ENCODE assay signal across 20 mouse cellular contexts in the genomic region with DNA sequence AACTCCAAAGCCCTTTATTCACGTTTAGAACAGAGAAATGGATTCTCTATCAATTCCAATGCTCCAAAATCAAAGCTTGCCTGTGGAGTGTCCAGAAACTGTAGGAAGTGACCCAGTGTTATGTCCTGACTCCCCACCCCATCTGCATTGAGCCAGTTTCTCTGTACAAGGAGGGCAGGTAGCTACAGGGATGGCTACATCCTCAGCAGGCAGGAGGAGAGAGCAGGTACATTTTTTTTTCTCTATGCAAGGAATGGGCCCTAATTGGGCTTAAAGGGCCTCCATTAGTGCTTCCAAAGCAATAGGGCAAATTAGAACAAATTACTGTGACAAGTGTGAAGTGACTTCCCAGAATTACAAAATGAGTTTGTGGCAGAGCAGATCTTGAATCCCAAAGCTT. TPM values are rescaled to one million over a fixed set of nuclear protein-coding genes. Genes with fewer than 3 reads are reported as not detected.
DNase-seq lines count a peak whose midpoint lies in the region; ATAC-seq and TF ChIP-seq lines count a peak whose summit lies in the region.
"Had no signal": no experiment of that assay in that cellular context is flagged by ENCODE, and none has a peak within 500 bp of the region (broad histone marks: within the 10 kb centered on the region; RNA-seq: fewer than 3 reads in every experiment).

No protein-coding gene starts in this region.

- H3K4me2 ChIP-seq in hindbrain, embryonic 14.5 days (replicated peaks): no peak overlapping the region
- H3K4me2 ChIP-seq in hindbrain, embryonic 12.5 days (replicated peaks): no peak overlapping the region
- no peak overlapping the region for H3K4me2 ChIP-seq in neural tube, embryonic 12.5 days (replicated peaks)
- H3K4me2 ChIP-seq in hindbrain, postnatal 0 days (ENCODE audit: low read depth, low read length): no peak overlapping the region
- H3K4me2 ChIP-seq in neural tube, embryonic 15.5 days: no peak overlapping the region
- H3K4me2 ChIP-seq: heart, embryonic 15.5 days; limb, embryonic 12.5 days; liver, embryonic 11.5 days had no signal

- TF ChIP-seq CTCF in hindbrain, postnatal 0 days (IDR thresholded peaks at IDR 0.05; ENCODE audit: low read depth): no peak

- no peaks in the 10 kb centered on the region for H3K9me3 ChIP-seq in hindbrain, embryonic 14.5 days (ENCODE audit: control insufficient read depth, low read length)
- H3K9me3 ChIP-seq in hindbrain, embryonic 12.5 days (replicated peaks): no peaks in the 10 kb centered on the region
- no peaks in the 10 kb centered on the region for H3K9me3 ChIP-seq in neural tube, embryonic 12.5 days
- H3K9me3 ChIP-seq in hindbrain, postnatal 0 days (ENCODE audit: low read length): no peaks in the 10 kb centered on the region
- no peaks in the 10 kb centered on the region for H3K9me3 ChIP-seq in neural tube, embryonic 15.5 days (replicated peaks)
- H3K9me3 ChIP-seq: heart, embryonic 15.5 days; limb, embryonic 12.5 days had no signal

- ATAC-seq in hindbrain, embryonic 14.5 days (ENCODE audit: low FRiP score): no peak
- no peak for ATAC-seq in hindbrain, embryonic 12.5 days (ENCODE audit: low FRiP score)
- peak; percentile 56; the same call in 1 of the 2 replicates for ATAC-seq in neural tube, embryonic 12.5 days (ENCODE audit: low FRiP score, low read depth)
- peak; percentile 40; the same call in 1 of the 2 replicates for ATAC-seq in hindbrain, postnatal 0 days
- no peak for ATAC-seq in neural tube, embryonic 15.5 days (ENCODE audit: low FRiP score)
- ATAC-seq in inflammation-experienced regulatory T-cells, adult 6 months: no peak
- ATAC-seq: intestine, embryonic 16.5 days; liver, postnatal 0 days had no signal

- no peaks in the 10 kb centered on the region for H3K27me3 ChIP-seq in hindbrain, embryonic 14.5 days (ENCODE audit: control insufficient read depth, insufficient read depth, low read length)
- H3K27me3 ChIP-seq in hindbrain, embryonic 12.5 days: no peaks in the 10 kb centered on the region
- H3K27me3 ChIP-seq in neural tube, embryonic 12.5 days (replicated peaks): no peaks in the 10 kb centered on the region
- H3K27me3 ChIP-seq in hindbrain, postnatal 0 days (ENCODE audit: insufficient read depth, low read length): no peaks in the 10 kb centered on the region
- H3K27me3 ChIP-seq in neural tube, embryonic 15.5 days (replicated peaks): no peaks in the 10 kb centered on the region

- H3K36me3 ChIP-seq in hindbrain, embryonic 14.5 days (replicated peaks; ENCODE audit: control insufficient read depth, insufficient read depth): no peaks in the 10 kb centered on the region
- no peaks in the 10 kb centered on the region for H3K36me3 ChIP-seq in hindbrain, embryonic 12.5 days
- no peaks in the 10 kb centered on the region for H3K36me3 ChIP-seq in neural tube, embryonic 12.5 days
- no peaks in the 10 kb centered on the region for H3K36me3 ChIP-seq in hindbrain, postnatal 0 days (ENCODE audit: insufficient read depth, low read length)
- H3K36me3 ChIP-seq in neural tube, embryonic 15.5 days: no peaks in the 10 kb centered on the region
- H3K36me3 ChIP-seq: heart, embryonic 15.5 days; limb, embryonic 12.5 days had no signal

- no peak overlapping the region for H3K4me3 ChIP-seq in hindbrain, embryonic 14.5 days (replicated peaks; ENCODE audit: low read length)
- no peak overlapping the region for H3K4me3 ChIP-seq in hindbrain, embryonic 12.5 days
- H3K4me3 ChIP-seq in neural tube, embryonic 12.5 days: no peak overlapping the region
- H3K4me3 ChIP-seq in hindbrain, postnatal 0 days (ENCODE audit: low read length): no peak overlapping the region
- H3K4me3 ChIP-seq in neural tube, embryonic 15.5 days (replicated peaks): no peak overlapping the region
- H3K4me3 ChIP-seq: heart, embryonic 15.5 days; limb, embryonic 12.5 days had no signal

- H3K9ac ChIP-seq in hindbrain, embryonic 14.5 days: no peak overlapping the region
- H3K9ac ChIP-seq in hindbrain, embryonic 12.5 days: no peak overlapping the region
- H3K9ac ChIP-seq in neural tube, embryonic 12.5 days: no peak overlapping the region
- no peak overlapping the region for H3K9ac ChIP-seq in hindbrain, postnatal 0 days (replicated peaks; ENCODE audit: low read length)
- H3K9ac ChIP-seq in neural tube, embryonic 15.5 days (replicated peaks): no peak overlapping the region
- H3K9ac ChIP-seq: heart, embryonic 15.5 days; limb, embryonic 12.5 days; liver, postnatal 0 days had no signal

- H3K4me1 ChIP-seq in hindbrain, embryonic 14.5 days (replicated peaks; ENCODE audit: control insufficient read depth, insufficient read depth, low read length): no peaks in the 10 kb centered on the region; the same call in 1 of the 2 replicates
- H3K4me1 ChIP-seq in hindbrain, embryonic 12.5 days: no peaks in the 10 kb centered on the region
- H3K4me1 ChIP-seq in neural tube, embryonic 12.5 days: no peaks in the 10 kb centered on the region
- H3K4me1 ChIP-seq in hindbrain, postnatal 0 days (ENCODE audit: insufficient read depth, low read length): no peaks in the 10 kb centered on the region
- 0 out of 2 replicates have a peak, but pooled peaks cover 3% of the 10 kb centered on the region for H3K4me1 ChIP-seq in neural tube, embryonic 15.5 days
- H3K4me1 ChIP-seq: heart, embryonic 15.5 days; limb, embryonic 12.5 days had no signal

- WGBS in hindbrain, embryonic 14.5 days: 11% methylated on average over 1 of the region's 1 CpGs
- WGBS in hindbrain, embryonic 12.5 days: 20% methylated on average over 1 of the region's 1 CpGs
- 13% methylated on average over 1 of the region's 1 CpGs for WGBS in neural tube, embryonic 12.5 days
- WGBS in hindbrain, postnatal 0 days: 15% methylated on average over 1 of the region's 1 CpGs
- 7% methylated on average over 1 of the region's 1 CpGs for WGBS in neural tube, embryonic 15.5 days

- DNase-seq in hindbrain, embryonic 14.5 days (ENCODE audit: low spot score): no peak
- no peak for DNase-seq in neural tube, embryonic 10.5 days (ENCODE audit: extremely low spot score, low spot score)
- no peak for DNase-seq in hindbrain, postnatal 0 days (ENCODE audit: low spot score)

- 0 out of 2 replicates have a peak overlapping the region, but pooled peaks have one; percentile 20 for H3K27ac ChIP-seq in hindbrain, embryonic 14.5 days
- H3K27ac ChIP-seq in hindbrain, embryonic 12.5 days: no peak overlapping the region
- H3K27ac ChIP-seq in neural tube, embryonic 12.5 days: no peak overlapping the region
- H3K27ac ChIP-seq in hindbrain, postnatal 0 days: no peak overlapping the region
- 0 out of 2 replicates have a peak overlapping the region, but pooled peaks have one; percentile 13 for H3K27ac ChIP-seq in neural tube, embryonic 15.5 days (replicated peaks)
- H3K27ac ChIP-seq: heart, embryonic 15.5 days; limb, embryonic 12.5 days; stomach, postnatal 0 days had no signal

RNA-seq across cellular contexts. Expression of a gene that starts 15.0 kb away (rescaled TPM):
- 1.8 and 2.6 TPM in 2 replicates for polyA plus RNA-seq in hindbrain, embryonic 14.5 days (2014; fragmentation: Nextera tagmentation; extraction: Ambion mirVana)
- polyA plus RNA-seq in hindbrain, embryonic 12.5 days (2016; fragmentation: Nextera tagmentation; extraction: Ambion mirVana): 1.3 and 1.8 TPM in 2 replicates
- polyA plus RNA-seq in neural tube, embryonic 12.5 days (2016; fragmentation: Nextera tagmentation; extraction: Ambion mirVana): 0.47 and 0.62 TPM in 2 replicates
- 2.3 and 9.4 TPM in 2 replicates for total RNA-seq in hindbrain, postnatal 0 days (2014; rRNA removed)
- polyA plus RNA-seq in hindbrain, postnatal 0 days (2015; fragmentation: Nextera tagmentation; extraction: Ambion mirVana): 2.0 and 2.4 TPM in 2 replicates
- 0.75 and 1.0 TPM in 2 replicates for polyA plus RNA-seq in neural tube, embryonic 15.5 days (2015; fragmentation: Nextera tagmentation; extraction: Ambion mirVana)
- not detected for polyA plus RNA-seq in inflammation-experienced regulatory T-cells, adult 6 months (2017; shearing (Covaris generic))
- total RNA-seq: adrenal gland, adult 2 months; gastrocnemius, adult 18-20 months; heart, postnatal 36 days; megakaryocyte progenitor cell, adult 5-6 weeks; MEL; monocyte, adult 5-6 weeks had no signal
- polyA plus RNA-seq: adrenal gland, adult 2 months; C2C12; liver, postnatal 0 days had no signal

Comparison
In these comparisons a context has a peak if more than half of its experiments do, and no peak if none do; other contexts are left out.
1. ATAC-seq: peak in neural tube, embryonic 12.5 days (single experiment) and hindbrain, postnatal 0 days (single experiment); none in hindbrain, embryonic 14.5 days (single experiment), hindbrain, embryonic 12.5 days (single experiment), neural tube, embryonic 15.5 days (single experiment) and inflammation-experienced regulatory T-cells, adult 6 months (single experiment).
2. H3K27ac ChIP-seq: peak in hindbrain, embryonic 14.5 days (single experiment) and neural tube, embryonic 15.5 days (single experiment); none in hindbrain, embryonic 12.5 days (single experiment), neural tube, embryonic 12.5 days (single experiment) and hindbrain, postnatal 0 days (single experiment).